Mouse (Mus musculus) Muller cell, postnatal 12 days (primary cell): Measurements from ENCODE around the gene Rsu1.
A peak's percentile ranks its signal among the peaks of the same experiment; 100 is the strongest.

ENCODE experiments used
- DNase-seq: peaks from one replicate; pipeline ENCODE4 v3.0.0-alpha.2; 2015; ENCODE audit errors: inconsistent ontology term

Gene Rsu1

GRCm38 (mm10) chr2:13048649-13049048, 222.6 kb downstream of the Rsu1 start:
- no peak for DNase-seq

GRCm38 (mm10) chr2:13044555-13044954, 226.7 kb downstream of the Rsu1 start:
- no peak for DNase-seq

GRCm38 (mm10) chr2:13039785-13040184, 231.4 kb downstream of the Rsu1 start:
- DNase-seq: no peak

GRCm38 (mm10) chr2:13038772-13039171, 232.4 kb downstream of the Rsu1 start:
- DNase-seq: peak; percentile 74
